Mouse (Mus musculus): Measurements from ENCODE around the gene Fuom.

DNA sequence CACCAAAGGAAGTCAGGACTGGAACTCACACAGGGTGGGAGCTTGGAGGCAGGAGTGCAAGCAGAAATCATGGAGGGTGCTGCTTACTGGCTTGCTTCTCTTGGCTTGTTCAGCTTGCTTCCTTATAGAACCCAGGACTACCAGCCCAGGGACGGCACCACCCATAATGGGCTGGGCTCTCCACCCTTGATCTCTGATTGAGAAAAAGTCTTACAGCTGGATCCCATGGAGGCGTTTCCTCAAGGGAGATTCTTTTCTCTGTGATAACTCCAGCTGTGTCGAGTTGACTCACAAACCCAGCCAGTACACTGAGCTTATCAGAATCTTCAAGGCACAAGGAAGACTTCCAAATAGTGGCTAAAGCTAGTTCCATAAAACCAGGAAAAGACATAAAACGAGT is 20.5 kb upstream of the Fuom start:
- TF ChIP-seq CTCF (IDR thresholded peaks at IDR 0.05; ENCODE audit: low read depth) (no peak), EP300 (IDR thresholded peaks at IDR 0.05; ENCODE audit: low read depth) (no peak)
